Mouse (Mus musculus): ENCODE measurements around the gene Rexo1.

- no peak for TF ChIP-seq POLR2A (IDR thresholded peaks at IDR 0.05; ENCODE audit: borderline replicate concordance, extremely low read depth, low read depth, low read length)
- TF ChIP-seq CTCF (IDR thresholded peaks at IDR 0.05; ENCODE audit: insufficient read depth, low read length): peak; percentile 66
Measured at GRCm38 (mm10) chr10:80557346-80557965, 3.9 kb downstream of the Rexo1 start.

Data from lung, adult 2 months (tissue).